Comparison of ENCODE assay signal across 8 mouse cellular contexts in genomic region chr4:130006533-130006932, GRCm38 (mm10). TPM values are rescaled to one million over a fixed set of nuclear protein-coding genes. Genes with fewer than 3 reads are reported as not detected.
DNase-seq lines count a peak whose midpoint lies in the region; ATAC-seq lines count a peak whose summit lies in the region.

No protein-coding gene starts in this region.

- H3K27ac ChIP-seq in kidney, embryonic 16.5 days (ENCODE audit: low read length): no peak overlapping the region
- H3K27ac ChIP-seq in intestine, embryonic 15.5 days: no peak overlapping the region

- WGBS in kidney, embryonic 16.5 days: 19% methylated on average over 25 of the region's 25 CpGs
- 8% methylated on average over 25 of the region's 25 CpGs for WGBS in intestine, embryonic 15.5 days

- no peak for DNase-seq in kidney, postnatal 14 days
- peak; percentile 53 for DNase-seq in embryo, embryonic 9.5 days (ENCODE audit: extremely low spot score)
- peak; percentile 54 for DNase-seq in neural tube, embryonic 10.5 days (ENCODE audit: extremely low spot score, low spot score)
- DNase-seq in cerebellum, adult 11 months: no peak
- no peak for DNase-seq in cerebellum, adult 11-12 months
- DNase-seq in lung, postnatal 25 days (ENCODE audit: low spot score): no peak

- H3K36me3 ChIP-seq in kidney, embryonic 16.5 days (ENCODE audit: insufficient read depth, low read length): no peaks in the 10 kb centered on the region
- no peaks in the 10 kb centered on the region for H3K36me3 ChIP-seq in intestine, embryonic 15.5 days

- peak overlapping the region; percentile 61 for H3K4me2 ChIP-seq in kidney, embryonic 16.5 days (replicated peaks; ENCODE audit: low read depth, low read length)
- H3K4me2 ChIP-seq in intestine, embryonic 15.5 days (replicated peaks): peak overlapping the region; percentile 79

- H3K9ac ChIP-seq in kidney, embryonic 16.5 days (replicated peaks; ENCODE audit: low read length): peak overlapping the region; percentile 49
- H3K9ac ChIP-seq in intestine, embryonic 15.5 days: peak overlapping the region; percentile 28; the same call in 1 of the 2 replicates

- peak overlapping the region; percentile 35 for H3K4me3 ChIP-seq in kidney, embryonic 16.5 days (ENCODE audit: low read length)
- peak overlapping the region; percentile 29 for H3K4me3 ChIP-seq in intestine, embryonic 15.5 days (replicated peaks)

- H3K9me3 ChIP-seq in kidney, embryonic 16.5 days (ENCODE audit: low read length): no peaks in the 10 kb centered on the region
- no peaks in the 10 kb centered on the region for H3K9me3 ChIP-seq in intestine, embryonic 15.5 days

- peak; percentile 17; the same call in 1 of the 2 replicates for ATAC-seq in kidney, embryonic 16.5 days (ENCODE audit: low FRiP score, low TSS enrichment)
- peak; percentile 58; the same call in 1 of the 2 replicates for ATAC-seq in intestine, embryonic 15.5 days

- peaks cover 13% of the 10 kb centered on the region for H3K4me1 ChIP-seq in kidney, embryonic 16.5 days (ENCODE audit: insufficient read depth, low read length)
- H3K4me1 ChIP-seq in intestine, embryonic 15.5 days (replicated peaks): peaks cover 13% of the 10 kb centered on the region; the same call in 1 of the 2 replicates

- peaks cover 15% of the 10 kb centered on the region; the same call in 1 of the 2 replicates for H3K27me3 ChIP-seq in kidney, embryonic 16.5 days (ENCODE audit: insufficient read depth, low read length)
- peaks cover 26% of the 10 kb centered on the region for H3K27me3 ChIP-seq in intestine, embryonic 15.5 days (replicated peaks)

RNA-seq across cellular contexts. Expression of gene Adgrb2, which starts 21.9 kb away (rescaled TPM):
- 1.7 and 3.2 TPM in 2 replicates for polyA plus RNA-seq in kidney, embryonic 16.5 days (2015; fragmentation: Nextera tagmentation; extraction: Ambion mirVana)
- polyA plus RNA-seq in intestine, embryonic 15.5 days (2015; fragmentation: Nextera tagmentation; extraction: Ambion mirVana): 2.2 and 2.6 TPM in 2 replicates

RNA-seq across cellular contexts. Expression of gene Col16a1, which starts 41.1 kb away (rescaled TPM):
- polyA plus RNA-seq in kidney, embryonic 16.5 days (2015; fragmentation: Nextera tagmentation; extraction: Ambion mirVana): 41.2 and 48.8 TPM in 2 replicates
- 60.0 and 63.0 TPM in 2 replicates for polyA plus RNA-seq in intestine, embryonic 15.5 days (2015; fragmentation: Nextera tagmentation; extraction: Ambion mirVana)

Comparison
In these comparisons a context has a peak if more than half of its experiments do, and no peak if none do; other contexts are left out.
1. DNase-seq: peak in embryo, embryonic 9.5 days (single experiment) and neural tube, embryonic 10.5 days (single experiment); none in kidney, postnatal 14 days (single experiment), cerebellum, adult 11 months (single experiment), cerebellum, adult 11-12 months (single experiment) and lung, postnatal 25 days (single experiment).